Mouse (Mus musculus) kidney, postnatal 0 days (tissue): ENCODE results near the gene Vwa7. TPM values are rescaled to one million over a fixed set of nuclear protein-coding genes. Genes with fewer than 3 reads are reported as not detected.
A peak's percentile ranks its signal among the peaks of the same experiment; 100 is the strongest.
"Not testable (repeated sequence)": the region's sequence is repeated elsewhere in the genome, so short reads cannot be mapped to it uniquely, and the experiment has no call there.

Experiments
- ATAC-seq: fragments of 200-750 bp; cut with Nextera tagmentation; replicated peaks from 2 replicates; pipeline ENCODE4 v1.8.0; 2017; ENCODE audit warnings: low read depth, moderate number of reproducible peaks, moderate TSS enrichment, moderate library complexity; ENCODE audit not compliant: low FRiP score
- DNase-seq: peaks from one replicate; pipeline ENCODE4 v3.0.0-alpha.2; 2016; ENCODE audit warnings: low spot score
- H3K27ac ChIP-seq: fragments of 300-500 bp; sonication (generic); 2 replicates; pipeline ENCODE4 v1.5.1; 2014; ENCODE audit warnings: mild to moderate bottlenecking
- H3K27me3 ChIP-seq: fragments of 300-500 bp; sonication (generic); 2 replicates; pipeline ENCODE4 v1.6.1; 2014; ENCODE audit warnings: low read length, mixed read lengths; ENCODE audit not compliant: insufficient read depth
- H3K36me3 ChIP-seq: fragments of 300-500 bp; sonication (generic); 2 replicates; pipeline ENCODE4 v1.6.1; 2014; ENCODE audit warnings: low read length, mixed read lengths; ENCODE audit not compliant: insufficient read depth
- H3K4me1 ChIP-seq: fragments of 300-500 bp; sonication (generic); replicated peaks from 2 replicates; pipeline ENCODE4 v1.6.1; 2014; ENCODE audit warnings: antibody characterized with exemption, low read length, mixed read lengths; ENCODE audit not compliant: insufficient read depth
- H3K4me2 ChIP-seq: fragments of 300-500 bp; sonication (generic); 2 replicates; pipeline ENCODE4 v1.6.1; 2014; ENCODE audit warnings: mild to moderate bottlenecking, low read length, moderate library complexity, mixed read lengths
- H3K4me3 ChIP-seq: fragments of 300-500 bp; sonication (generic); replicated peaks from 2 replicates; pipeline ENCODE4 v1.5.1; 2014; ENCODE audit warnings: low read depth, low read length
- H3K9ac ChIP-seq: fragments of 300-500 bp; sonication (generic); 2 replicates; pipeline ENCODE4 v1.6.1; 2014; ENCODE audit warnings: low read depth, low read length
- H3K9me3 ChIP-seq: fragments of 300-500 bp; sonication (generic); replicated peaks from 2 replicates; pipeline ENCODE4 v1.6.1; 2016; ENCODE audit warnings: low read length, inconsistent platforms, mixed read lengths
- CTCF ChIP-seq: IDR thresholded peaks from 2 replicates; pipeline ENCODE4 v1.5.1; 2016; ENCODE audit warnings: antibody characterized with exemption, low read depth, mild to moderate bottlenecking, moderate library complexity
- WGBS: fragments of 180-500 bp; shearing (Covaris S2); extraction: QIAGEN DNeasy Blood & Tissue Kit; methylation state at CpG from one replicate; pipeline ENCODE4 v1.1.7; 2014; 5-methylcytosine and 5-hydroxymethylcytosine counted together
- polyA plus RNA-seq: library from polyadenylated mRNA; unstranded; fragments of >200 nt; fragmentation: Nextera tagmentation; extraction: Ambion mirVana; gene quantifications from 2 replicates; pipeline ENCODE4 v1.2.1, GENCODE M21; 2015

Gene Vwa7
- polyA plus RNA-seq, 1 experiment from 2014 or later: 0.16 TPM

DNA sequence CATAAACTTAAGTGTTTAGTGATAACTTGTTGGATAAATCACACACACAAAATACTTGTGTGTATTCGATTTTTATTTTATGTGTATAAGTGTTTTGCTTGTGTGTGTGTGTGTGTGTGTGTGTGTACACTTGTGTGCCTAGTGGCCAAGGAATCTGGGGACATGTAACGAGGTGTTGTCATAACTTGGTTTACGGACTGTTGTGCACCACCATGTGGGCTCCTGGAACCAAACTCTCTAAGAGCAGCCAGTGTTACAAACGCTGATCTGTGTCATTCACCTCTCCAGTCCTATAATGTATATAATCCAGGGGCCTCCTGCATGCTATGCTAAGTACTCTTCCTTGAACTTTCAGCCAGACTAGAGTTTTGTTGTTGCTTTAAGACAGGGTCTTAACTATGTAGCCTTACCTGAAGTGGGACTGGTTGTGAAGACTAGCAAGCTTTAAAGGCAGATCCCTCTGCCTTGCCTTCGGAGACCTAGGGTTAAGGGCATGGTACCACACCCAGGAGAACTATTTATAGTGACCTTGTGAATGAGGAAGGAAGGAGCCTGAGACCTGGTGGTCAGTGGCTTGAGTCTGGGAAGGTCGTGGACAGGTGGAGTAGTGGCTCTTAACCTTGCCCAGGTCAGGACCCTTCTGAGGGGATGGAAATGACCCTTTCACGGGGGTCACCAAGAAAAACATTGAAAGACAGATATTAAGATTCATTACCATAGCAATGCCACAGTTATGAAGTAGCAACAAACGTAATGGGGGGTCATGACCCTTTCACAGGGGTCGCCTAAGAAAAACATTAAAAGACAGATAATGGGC is 13.1 kb upstream of the Vwa7 start:
- WGBS: 47% methylated on average over 9 of the region's 9 CpGs
- no peak for ATAC-seq
- Histone ChIP-seq H3K36me3 (peaks cover 31% of the 10 kb centered on the region), H3K9ac (0 out of 2 replicates have a peak overlapping the region, but pooled peaks have one; percentile 8), H3K27ac (0 out of 2 replicates have a peak overlapping the region, but pooled peaks have one; percentile 19), H3K4me2 (peak overlapping the region; percentile 100; the same call in 1 of the 2 replicates), H3K4me1 (peaks cover 14% of the 10 kb centered on the region), H3K9me3 (no peaks in the 10 kb centered on the region), H3K4me3 (no peak overlapping the region), H3K27me3 (no peaks in the 10 kb centered on the region)
- no peak for TF ChIP-seq CTCF
- DNase-seq: no peak

- no peak for ATAC-seq
- TF ChIP-seq CTCF: no peak
- no peak overlapping the region for H3K9ac ChIP-seq
- 95% methylated on average over 17 of the region's 17 CpGs for WGBS
- no peaks in the 10 kb centered on the region for H3K27me3 ChIP-seq
- no peaks in the 10 kb centered on the region for H3K9me3 ChIP-seq
- no peak overlapping the region for H3K4me2 ChIP-seq
- peaks cover 10% of the 10 kb centered on the region for H3K4me1 ChIP-seq
- H3K4me3 ChIP-seq: no peak overlapping the region
- H3K27ac ChIP-seq: no peak overlapping the region
- H3K36me3 ChIP-seq: peaks cover 34% of the 10 kb centered on the region
- no peak for DNase-seq
These were observed 12.2 kb upstream of the Vwa7 start for GRCm38 (mm10) chr17:35004075-35004717.

- no peak for TF ChIP-seq CTCF
These were observed 11.2 kb upstream of the Vwa7 start for GRCm38 (mm10) chr17:35005158-35005557.

GRCm38 (mm10) chr17:35005902-35006301 is 10.5 kb upstream of the Vwa7 start:
- not testable (repeated sequence) for H3K4me2 ChIP-seq, H3K4me1 ChIP-seq, ATAC-seq, H3K9me3 ChIP-seq, H3K27ac ChIP-seq, H3K27me3 ChIP-seq, H3K4me3 ChIP-seq, H3K9ac ChIP-seq, DNase-seq
- WGBS: 93% methylated on average over 4 of the region's 5 CpGs
- peaks cover 41% of the 10 kb centered on the region for H3K36me3 ChIP-seq

More at GRCm38 (mm10) chr17:35005158-35005557, 11.2 kb upstream of the Vwa7 start:
- no peak overlapping the region for H3K27ac ChIP-seq
- no peak overlapping the region for H3K4me3 ChIP-seq
- 89% methylated on average over 10 of the region's 10 CpGs for WGBS
- H3K9me3 ChIP-seq: no peaks in the 10 kb centered on the region
- H3K36me3 ChIP-seq: peaks cover 34% of the 10 kb centered on the region
- H3K4me2 ChIP-seq: no peak overlapping the region
- no peaks in the 10 kb centered on the region for H3K27me3 ChIP-seq
- peaks cover 7% of the 10 kb centered on the region for H3K4me1 ChIP-seq
- H3K9ac ChIP-seq: no peak overlapping the region
- no peak for ATAC-seq
- DNase-seq: no peak

DNA sequence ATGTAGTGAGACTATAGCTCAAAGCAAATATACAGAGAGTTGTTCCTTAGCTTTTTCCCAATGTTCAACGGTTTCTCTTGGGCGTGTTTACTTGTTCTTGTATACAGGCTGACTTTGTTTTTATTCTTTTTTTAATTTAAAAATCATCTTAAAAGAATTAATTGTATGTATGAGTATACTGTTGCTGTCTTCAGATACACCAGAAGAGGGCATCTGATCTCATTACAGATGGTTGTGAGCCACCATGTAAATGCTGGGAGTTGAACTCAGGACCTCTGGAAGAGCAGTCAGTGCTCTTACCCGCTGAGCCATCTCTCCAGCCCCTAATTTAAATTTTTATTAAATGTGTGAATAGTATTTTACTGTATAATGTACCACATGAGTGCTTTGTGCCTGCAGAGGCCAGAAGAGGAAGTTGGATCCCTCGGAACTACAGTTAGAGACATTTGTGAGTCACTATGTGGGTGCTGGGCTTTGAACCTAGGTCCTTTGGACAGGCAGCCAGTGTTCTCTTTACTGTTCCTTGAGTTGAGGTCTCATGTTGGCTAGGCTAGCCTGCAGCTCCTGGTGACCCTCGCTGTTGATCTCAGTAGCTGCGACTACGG is 8.9 kb upstream of the Vwa7 start:
- Histone ChIP-seq H3K27ac (no peak overlapping the region), H3K9me3 (no peaks in the 10 kb centered on the region), H3K4me3 (no peak overlapping the region), H3K27me3 (no peaks in the 10 kb centered on the region), H3K9ac (no peak overlapping the region), H3K36me3 (peaks cover 57% of the 10 kb centered on the region), H3K4me1 (peaks cover 3% of the 10 kb centered on the region), H3K4me2 (no peak overlapping the region)
- peak; percentile 48 for TF ChIP-seq CTCF
- DNase-seq (no peak), ATAC-seq (no peak)
- WGBS: 94% methylated on average over 7 of the region's 7 CpGs

DNA sequence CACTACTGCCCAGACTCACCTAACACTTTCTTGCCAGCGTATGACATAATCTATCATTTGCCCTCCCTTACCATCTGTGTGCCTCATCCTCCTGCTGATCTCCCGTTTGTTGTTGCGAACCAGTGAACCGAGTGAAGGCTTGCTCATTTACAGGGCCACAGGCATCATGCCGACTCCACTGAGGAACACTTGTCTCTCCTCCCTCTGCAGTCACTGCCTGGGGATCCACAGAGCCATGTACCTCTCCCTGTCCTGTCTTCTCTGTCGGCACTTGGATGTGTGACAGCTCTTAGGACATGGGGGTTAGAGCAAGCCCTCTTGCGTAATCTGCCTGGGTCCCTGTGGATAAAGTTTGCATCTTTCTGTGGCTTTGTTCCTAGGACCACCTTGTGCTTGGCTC is 6.8 kb upstream of the Vwa7 start:
- no peaks in the 10 kb centered on the region for H3K9me3 ChIP-seq
- H3K36me3 ChIP-seq: peaks cover 72% of the 10 kb centered on the region
- no peaks in the 10 kb centered on the region for H3K4me1 ChIP-seq
- TF ChIP-seq CTCF: no peak
- DNase-seq: no peak
- no peak overlapping the region for H3K27ac ChIP-seq
- 71% methylated on average over 7 of the region's 7 CpGs for whole genome bisulfite sequencing
- H3K4me2 ChIP-seq: no peak overlapping the region
- ATAC-seq: no peak
- H3K27me3 ChIP-seq: no peaks in the 10 kb centered on the region
- H3K9ac ChIP-seq: no peak overlapping the region
- H3K4me3 ChIP-seq: no peak overlapping the region
